Mouse (Mus musculus) CH12.LX (cell line): ENCODE measurements around the gene Itch.

Source experiments
- CTCF ChIP-seq, 2 experiments: IDR thresholded peaks in 1 of 2; conservative IDR thresholded peaks in 1 of 2; 2 replicates each; pipeline ENCODE4 v1.5.1; 2011 to 2012; ENCODE audit warnings: low read depth in 2 of 2, low read length in 2 of 2, improper control_type of control experiment in 1 of 2, inconsistent platforms in 1 of 2, mild to moderate bottlenecking in 1 of 2, moderate library complexity in 1 of 2
- EP300 ChIP-seq: IDR thresholded peaks from 2 replicates; pipeline ENCODE4 v1.6.1; 2011; ENCODE audit warnings: low read length, improper control_type of control experiment
- MAX ChIP-seq: IDR thresholded peaks from 2 replicates; pipeline ENCODE4 v1.6.1; 2011; ENCODE audit warnings: low read length, improper control_type of control experiment
- POLR2A ChIP-seq: IDR thresholded peaks from 2 replicates; pipeline ENCODE4 v1.6.1; 2011; ENCODE audit warnings: low read depth, mild to moderate bottlenecking, improper control_type of control experiment, low read length
- POLR2AphosphoS2 ChIP-seq: IDR thresholded peaks from 2 replicates; pipeline ENCODE4 v1.6.1; 2011; ENCODE audit warnings: low read depth, low read length, improper control_type of control experiment
- RAD21 ChIP-seq: IDR thresholded peaks from 2 replicates; pipeline ENCODE4 v1.6.1; 2011; ENCODE audit warnings: low read depth, mild to moderate bottlenecking, low read length, improper control_type of control experiment, moderate library complexity
- SMC3 ChIP-seq: IDR thresholded peaks from 2 replicates; pipeline ENCODE4 v1.6.1; 2011; ENCODE audit warnings: low read depth, low read length, improper control_type of control experiment
- USF1 ChIP-seq: IDR thresholded peaks from 2 replicates; pipeline ENCODE4 v1.6.1; 2014; ENCODE audit warnings: low read depth, mild to moderate bottlenecking, inconsistent platforms, low read length, improper control_type of control experiment

- TF ChIP-seq MAX (no peak), USF1 (no peak), CTCF (conservative IDR thresholded peaks at IDR 0.05 in 1 of 2, IDR thresholded peaks at IDR 0.05 in 1 of 2; ENCODE audit: low read depth in 2 of 2, low read length in 2 of 2) (no peak), POLR2AphosphoS2 (no peak), RAD21 (no peak), POLR2A (no peak), EP300 (no peak), SMC3 (no peak)
These were observed 1.8 kb downstream of the Itch start for GRCm38 (mm10) chr2:155135092-155135491.
